Comparison of ENCODE assay signal across 23 mouse cellular contexts in genomic region chr12:110495260-110495659, GRCm38 (mm10). TPM values are rescaled to one million over a fixed set of nuclear protein-coding genes. Genes with fewer than 3 reads are reported as not detected.
DNase-seq lines count a peak whose midpoint lies in the region; ATAC-seq and TF ChIP-seq lines count a peak whose summit lies in the region.
"Had no signal": no experiment of that assay in that cellular context is flagged by ENCODE, and none has a peak within 500 bp of the region (broad histone marks: within the 10 kb centered on the region; RNA-seq: fewer than 3 reads in every experiment).

No protein-coding gene starts in this region.

- H3K4me2 ChIP-seq in heart, embryonic 13.5 days = no peak overlapping the region
- H3K4me2 ChIP-seq in heart, embryonic 12.5 days = no peak overlapping the region
- H3K4me2 ChIP-seq: embryonic facial prominence, embryonic 12.5 days; embryonic facial prominence, embryonic 15.5 days; forebrain, embryonic 12.5 days; forebrain, embryonic 15.5 days; hindbrain, embryonic 12.5 days; hindbrain, embryonic 15.5 days; intestine, embryonic 15.5 days had no signal

- no peak overlapping the region for H3K9ac ChIP-seq in heart, embryonic 13.5 days
- H3K9ac ChIP-seq in heart, embryonic 12.5 days = no peak overlapping the region
- H3K9ac ChIP-seq: embryonic facial prominence, embryonic 12.5 days; embryonic facial prominence, embryonic 15.5 days; forebrain, embryonic 12.5 days; forebrain, embryonic 15.5 days; hindbrain, embryonic 12.5 days; hindbrain, embryonic 15.5 days; intestine, embryonic 15.5 days had no signal

- peaks cover 55% of the 10 kb centered on the region for H3K4me1 ChIP-seq in heart, embryonic 13.5 days
- H3K4me1 ChIP-seq in heart, embryonic 12.5 days (replicated peaks) = peaks cover 67% of the 10 kb centered on the region
- peaks cover 43% of the 10 kb centered on the region; the same call in 1 of the 2 replicates for H3K4me1 ChIP-seq in spleen, adult 2 months (ENCODE audit: control insufficient read depth, insufficient read depth, insufficient read length)
- peaks cover 30% of the 10 kb centered on the region for H3K4me1 ChIP-seq in small intestine, adult 2 months (ENCODE audit: control insufficient read depth, insufficient read depth, insufficient read length, low read length)

- no peaks in the 10 kb centered on the region for H3K9me3 ChIP-seq in heart, embryonic 13.5 days
- H3K9me3 ChIP-seq in heart, embryonic 12.5 days (replicated peaks) = peaks cover 3% of the 10 kb centered on the region; the same call in 1 of the 2 replicates
- H3K9me3 ChIP-seq: embryonic facial prominence, embryonic 12.5 days; forebrain, embryonic 12.5 days; forebrain, embryonic 15.5 days; hindbrain, embryonic 12.5 days; hindbrain, embryonic 15.5 days; intestine, embryonic 15.5 days had no signal

- no peak for TF ChIP-seq CTCF in spleen, adult 2 months (IDR thresholded peaks at IDR 0.05; ENCODE audit: extremely low read depth, insufficient read depth, insufficient read length, insufficient replicate concordance)
- TF ChIP-seq CTCF in small intestine, adult 2 months (IDR thresholded peaks at IDR 0.05; ENCODE audit: extremely low read depth, insufficient read length, insufficient replicate concordance, low read depth, low read length) = no peak

- peak overlapping the region; percentile 85; the same call in 1 of the 2 replicates for H3K27ac ChIP-seq in heart, embryonic 13.5 days (replicated peaks)
- H3K27ac ChIP-seq in heart, embryonic 12.5 days (ENCODE audit: poor library complexity, severe bottlenecking) = no peak overlapping the region
- peak overlapping the region; percentile 42 for H3K27ac ChIP-seq in spleen, adult 2 months (ENCODE audit: insufficient read depth, low read length)
- 0 out of 2 replicates have a peak overlapping the region, but pooled peaks have one; percentile 41 for H3K27ac ChIP-seq in small intestine, adult 2 months (ENCODE audit: insufficient read depth, low read depth, low read length)
- H3K27ac ChIP-seq: embryonic facial prominence, embryonic 12.5 days; embryonic facial prominence, embryonic 15.5 days; forebrain, embryonic 12.5 days; forebrain, embryonic 15.5 days; heart, adult 2 months; hindbrain, embryonic 12.5 days; hindbrain, embryonic 15.5 days; intestine, embryonic 15.5 days had no signal

- H3K27me3 ChIP-seq in heart, embryonic 13.5 days (replicated peaks) = no peaks in the 10 kb centered on the region
- H3K27me3 ChIP-seq in heart, embryonic 12.5 days (replicated peaks) = no peaks in the 10 kb centered on the region
- no peaks in the 10 kb centered on the region for H3K27me3 ChIP-seq in spleen, adult 2 months (ENCODE audit: control insufficient read depth, insufficient read depth, low read length)
- no peaks in the 10 kb centered on the region for H3K27me3 ChIP-seq in small intestine, adult 2 months (ENCODE audit: control insufficient read depth, insufficient read depth, low read length)
- H3K27me3 ChIP-seq: CH12.LX; embryonic facial prominence, embryonic 12.5 days; embryonic facial prominence, embryonic 15.5 days; forebrain, embryonic 12.5 days; forebrain, embryonic 15.5 days; hindbrain, embryonic 12.5 days; hindbrain, embryonic 15.5 days; intestine, embryonic 15.5 days; Patski had no signal

- ATAC-seq in heart, embryonic 13.5 days (ENCODE audit: extremely low read depth, insufficient number of reproducible peaks, low FRiP score, low TSS enrichment) = no peak
- no peak for ATAC-seq in heart, embryonic 12.5 days (ENCODE audit: insufficient number of reproducible peaks, low FRiP score)
- ATAC-seq: forebrain, embryonic 15.5 days; intestine, embryonic 15.5 days; Patski had no signal

- WGBS in heart, embryonic 13.5 days = 91% methylated on average over 8 of the region's 8 CpGs
- 94% methylated on average over 8 of the region's 8 CpGs for WGBS in heart, embryonic 12.5 days
- 85% methylated on average over 8 of the region's 8 CpGs for WGBS in spleen, adult 2 months
- 94% methylated on average over 8 of the region's 8 CpGs for WGBS in small intestine, adult 2 months

- peaks cover 11% of the 10 kb centered on the region for H3K36me3 ChIP-seq in heart, embryonic 13.5 days
- peaks cover 10% of the 10 kb centered on the region for H3K36me3 ChIP-seq in heart, embryonic 12.5 days
- H3K36me3 ChIP-seq in spleen, adult 2 months (ENCODE audit: control insufficient read depth, insufficient read depth, low read length) = no peaks in the 10 kb centered on the region
- peaks cover 5% of the 10 kb centered on the region; the same call in 1 of the 2 replicates for H3K36me3 ChIP-seq in small intestine, adult 2 months (ENCODE audit: control insufficient read depth, insufficient read depth, low read length)
- H3K36me3 ChIP-seq: hindbrain, embryonic 15.5 days; intestine, embryonic 15.5 days had no signal

- no peak for DNase-seq in spleen, adult 2 months (ENCODE audit: low read depth in 1 of 2, low spot score in 2 of 2)
- DNase-seq in spleen, adult 18-20 months = no peak
- DNase-seq in adrenal gland, postnatal 25 days = no peak
- DNase-seq: adrenal gland, postnatal 10 days; cerebellum, adult 11 months; cerebellum, adult 2 months; cerebellum, adult 9-11 months; cerebellum, postnatal 25 days; gastrocnemius, postnatal 25 days; heart, adult 2 months; kidney, adult 11 months had no signal

- H3K4me3 ChIP-seq in heart, embryonic 13.5 days = no peak overlapping the region
- H3K4me3 ChIP-seq in heart, embryonic 12.5 days = no peak overlapping the region
- H3K4me3 ChIP-seq in spleen, adult 2 months (ENCODE audit: extremely low read depth, insufficient read depth, insufficient read length) = no peak overlapping the region
- no peak overlapping the region for H3K4me3 ChIP-seq in small intestine, adult 2 months (ENCODE audit: low read depth, low read length)
- H3K4me3 ChIP-seq: embryonic facial prominence, embryonic 12.5 days; embryonic facial prominence, embryonic 15.5 days; forebrain, embryonic 12.5 days; forebrain, embryonic 15.5 days; heart, adult 2 months; hindbrain, embryonic 12.5 days; hindbrain, embryonic 15.5 days; intestine, embryonic 15.5 days had no signal

- no peak for TF ChIP-seq POLR2A in spleen, adult 2 months (IDR thresholded peaks at IDR 0.05; ENCODE audit: low read depth, low read length)
- TF ChIP-seq POLR2A in small intestine, adult 2 months (IDR thresholded peaks at IDR 0.05; ENCODE audit: low read depth, low read length) = no peak

RNA-seq across cellular contexts. Expression of gene Ppp2r5c, which starts 48.3 kb away (rescaled TPM):
- 113 and 127 TPM in 2 replicates for polyA plus RNA-seq in heart, embryonic 13.5 days (2015; fragmentation: Nextera tagmentation; extraction: Ambion mirVana)
- 142 and 147 TPM in 2 replicates for polyA plus RNA-seq in heart, embryonic 12.5 days (2016; fragmentation: Nextera tagmentation; extraction: Ambion mirVana)
- polyA plus RNA-seq in spleen, adult 2 months (2012; rRNA removed) = 22.0 and 22.8 TPM in 2 replicates
- polyA plus RNA-seq in small intestine, adult 2 months (2012; rRNA removed) = 12.3 and 19.3 TPM in 2 replicates
- total RNA-seq in adrenal gland, postnatal 25 days (2021) = 98.6 and 115 TPM in 2 replicates
